Comparison of ENCODE assay signal across 16 mouse cellular contexts in genomic region chr6:28753217-28753616, GRCm38 (mm10).
DNase-seq lines count a peak whose midpoint lies in the region; ATAC-seq and TF ChIP-seq lines count a peak whose summit lies in the region.
"Had no signal": no experiment of that assay in that cellular context is flagged by ENCODE, and none has a peak within 500 bp of the region (broad histone marks: within the 10 kb centered on the region; RNA-seq: fewer than 3 reads in every experiment).

No protein-coding gene starts in this region.

- ATAC-seq in hindbrain, embryonic 15.5 days (ENCODE audit: low FRiP score, low read depth) = no peak
- ATAC-seq in hindbrain, embryonic 12.5 days (ENCODE audit: low FRiP score) = no peak
- peak; percentile 52 for ATAC-seq in forebrain, postnatal 0 days
- ATAC-seq: hindbrain, postnatal 0 days had no signal

- H3K9me3 ChIP-seq in hindbrain, embryonic 15.5 days = no peaks in the 10 kb centered on the region
- H3K9me3 ChIP-seq in hindbrain, embryonic 12.5 days (replicated peaks) = no peaks in the 10 kb centered on the region
- H3K9me3 ChIP-seq in forebrain, postnatal 0 days (ENCODE audit: low read length) = no peaks in the 10 kb centered on the region
- H3K9me3 ChIP-seq: heart, embryonic 12.5 days; kidney, embryonic 15.5 days; limb, embryonic 10.5 days; liver, embryonic 15.5 days; stomach, embryonic 15.5 days had no signal

- 0 out of 2 replicates have a peak overlapping the region, but pooled peaks have one; percentile 44 for H3K27ac ChIP-seq in hindbrain, embryonic 15.5 days (replicated peaks)
- no peak overlapping the region for H3K27ac ChIP-seq in hindbrain, embryonic 12.5 days
- H3K27ac ChIP-seq in forebrain, postnatal 0 days (ENCODE audit: low read depth, low read length) = peak overlapping the region; percentile 83
- H3K27ac ChIP-seq: hindbrain, postnatal 0 days; kidney, embryonic 15.5 days; limb, embryonic 10.5 days; liver, embryonic 15.5 days; stomach, embryonic 15.5 days had no signal

- peak; percentile 75 for DNase-seq in forebrain, postnatal 0 days
- peak; percentile 41 to 52 for DNase-seq in layer of hippocampus, postnatal 10 days (ENCODE audit: low spot score in 2 of 2)
- DNase-seq in right cerebral cortex, postnatal 36 days (ENCODE audit: low spot score in 2 of 2) = peak; percentile 20 to 57
- no peak for DNase-seq in gastrocnemius, postnatal 25 days
- no peak for DNase-seq in cerebellum, adult 9-10 months
- DNase-seq: lung, postnatal 4 days; midbrain, embryonic 14.5 days; thymus, postnatal 4 days had no signal

- TF ChIP-seq CTCF in forebrain, postnatal 0 days (IDR thresholded peaks at IDR 0.05; ENCODE audit: low read depth) = no peak

- H3K4me3 ChIP-seq in hindbrain, embryonic 15.5 days = no peak overlapping the region
- H3K4me3 ChIP-seq in hindbrain, embryonic 12.5 days = no peak overlapping the region
- no peak overlapping the region for H3K4me3 ChIP-seq in forebrain, postnatal 0 days (ENCODE audit: low read depth, low read length)
- H3K4me3 ChIP-seq: heart, embryonic 12.5 days; kidney, embryonic 15.5 days; limb, embryonic 10.5 days; liver, embryonic 15.5 days; stomach, embryonic 15.5 days had no signal

- H3K27me3 ChIP-seq in hindbrain, embryonic 15.5 days = no peaks in the 10 kb centered on the region
- H3K27me3 ChIP-seq in hindbrain, embryonic 12.5 days = no peaks in the 10 kb centered on the region
- no peaks in the 10 kb centered on the region for H3K27me3 ChIP-seq in forebrain, postnatal 0 days (ENCODE audit: insufficient read depth, low read length)
- H3K27me3 ChIP-seq: heart, embryonic 12.5 days; kidney, embryonic 15.5 days; liver, embryonic 15.5 days; stomach, embryonic 15.5 days had no signal

- H3K4me2 ChIP-seq in hindbrain, embryonic 15.5 days = no peak overlapping the region
- no peak overlapping the region for H3K4me2 ChIP-seq in hindbrain, embryonic 12.5 days (replicated peaks)
- H3K4me2 ChIP-seq in forebrain, postnatal 0 days (ENCODE audit: low read depth) = no peak overlapping the region
- H3K4me2 ChIP-seq: heart, embryonic 12.5 days; kidney, embryonic 15.5 days; liver, embryonic 15.5 days; stomach, embryonic 15.5 days had no signal

- H3K4me1 ChIP-seq in hindbrain, embryonic 15.5 days (replicated peaks) = peaks cover 33% of the 10 kb centered on the region
- H3K4me1 ChIP-seq in hindbrain, embryonic 12.5 days = peaks cover 21% of the 10 kb centered on the region
- H3K4me1 ChIP-seq in forebrain, postnatal 0 days (ENCODE audit: insufficient read depth) = peaks cover 27% of the 10 kb centered on the region; the same call in 1 of the 2 replicates
- H3K4me1 ChIP-seq: stomach, embryonic 15.5 days had no signal

- no peak overlapping the region for H3K9ac ChIP-seq in hindbrain, embryonic 15.5 days
- no peak overlapping the region for H3K9ac ChIP-seq in hindbrain, embryonic 12.5 days
- H3K9ac ChIP-seq in forebrain, postnatal 0 days = no peak overlapping the region
- H3K9ac ChIP-seq: heart, embryonic 12.5 days; kidney, embryonic 15.5 days; liver, embryonic 15.5 days; stomach, embryonic 15.5 days had no signal

- 90% methylated on average over 5 of the region's 5 CpGs for WGBS in hindbrain, embryonic 15.5 days
- 92% methylated on average over 5 of the region's 5 CpGs for WGBS in hindbrain, embryonic 12.5 days
- WGBS in forebrain, postnatal 0 days = 58% methylated on average over 5 of the region's 5 CpGs

- no peaks in the 10 kb centered on the region for H3K36me3 ChIP-seq in hindbrain, embryonic 15.5 days
- H3K36me3 ChIP-seq in hindbrain, embryonic 12.5 days = no peaks in the 10 kb centered on the region
- no peaks in the 10 kb centered on the region for H3K36me3 ChIP-seq in forebrain, postnatal 0 days (ENCODE audit: insufficient read depth)
- H3K36me3 ChIP-seq: heart, embryonic 12.5 days; kidney, embryonic 15.5 days; stomach, embryonic 15.5 days had no signal

Comparison
In these comparisons a context has a peak if more than half of its experiments do, and no peak if none do; other contexts are left out.
1. DNase-seq: peak in forebrain, postnatal 0 days (single experiment), layer of hippocampus, postnatal 10 days (2 of 2) and right cerebral cortex, postnatal 36 days (2 of 2); none in gastrocnemius, postnatal 25 days (single experiment) and cerebellum, adult 9-10 months (single experiment).